Mouse (Mus musculus) liver, embryonic 15.5 days (tissue): ENCODE results near the gene Cilp. TPM values are rescaled to one million over a fixed set of nuclear protein-coding genes. Genes with fewer than 3 reads are reported as not detected.

Experiments used
- ATAC-seq: fragments of 200-750 bp; cut with Nextera tagmentation; 2 replicates; pipeline ENCODE4 v1.8.0; 2017; ENCODE audit warnings: moderate number of reproducible peaks, mild to moderate bottlenecking, moderate library complexity; ENCODE audit not compliant: insufficient read depth
- H3K27ac ChIP-seq: fragments of 300-500 bp; sonication (generic); replicated peaks from 2 replicates; pipeline ENCODE4 v1.5.1; 2015; ENCODE audit warnings: mild to moderate bottlenecking, inconsistent platforms
- H3K27me3 ChIP-seq: fragments of 300-500 bp; sonication (generic); 2 replicates; pipeline ENCODE4 v1.6.1; 2015; ENCODE audit warnings: mild to moderate bottlenecking, inconsistent platforms
- H3K36me3 ChIP-seq: fragments of 300-500 bp; sonication (generic); replicated peaks from 2 replicates; pipeline ENCODE4 v1.6.1; 2015; ENCODE audit warnings: moderate library complexity, mild to moderate bottlenecking, inconsistent platforms
- H3K4me1 ChIP-seq: fragments of 300-500 bp; sonication (generic); replicated peaks from 2 replicates; pipeline ENCODE4 v1.6.1; 2015; ENCODE audit warnings: inconsistent platforms
- H3K4me2 ChIP-seq: fragments of 300-500 bp; sonication (generic); 2 replicates; pipeline ENCODE4 v1.6.1; 2015; ENCODE audit warnings: moderate library complexity, mild to moderate bottlenecking, inconsistent platforms
- H3K4me3 ChIP-seq: fragments of 300-500 bp; sonication (generic); replicated peaks from 2 replicates; pipeline ENCODE4 v1.5.1; 2015; ENCODE audit warnings: mild to moderate bottlenecking, inconsistent platforms
- H3K9ac ChIP-seq: fragments of 300-500 bp; sonication (generic); 2 replicates; pipeline ENCODE4 v1.6.1; 2015; ENCODE audit warnings: moderate library complexity, mild to moderate bottlenecking, inconsistent platforms
- H3K9me3 ChIP-seq: fragments of 300-500 bp; sonication (generic); replicated peaks from 2 replicates; pipeline ENCODE4 v1.6.1; 2016; ENCODE audit warnings: inconsistent platforms
- WGBS: fragments of 180-500 bp; shearing (Covaris S2); methylation state at CpG from one replicate; pipeline ENCODE4 v1.1.7; 2015; ENCODE audit warnings: mixed read lengths; ENCODE audit not compliant: insufficient replicate concordance; 5-methylcytosine and 5-hydroxymethylcytosine counted together
- polyA plus RNA-seq: library from polyadenylated mRNA; unstranded; fragments of >200 nt; fragmentation: Nextera tagmentation; extraction: Ambion mirVana; gene quantifications from 2 replicates; pipeline ENCODE4 v1.2.1, GENCODE M21; 2015

Gene Cilp
- polyA plus RNA-seq, 1 experiment from 2014 or later: 0.17 TPM

DNA sequence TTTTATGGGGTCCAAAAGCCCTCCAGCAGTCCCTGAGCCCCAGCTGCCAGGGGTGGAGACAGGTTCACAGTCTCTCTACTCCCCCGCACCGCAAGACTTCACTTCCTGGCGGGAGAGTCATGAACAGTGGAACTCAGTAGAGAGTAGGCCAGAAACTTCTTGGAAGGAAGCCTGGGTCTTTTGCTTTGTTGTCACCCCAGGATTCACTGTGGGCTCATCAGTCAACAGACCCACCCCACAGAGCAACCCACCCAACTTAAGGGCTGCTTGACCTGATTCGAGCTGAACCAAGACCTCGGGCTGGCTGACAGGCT lies 16.6 kb upstream of the Cilp start:
- Histone ChIP-seq H3K9ac (no peak overlapping the region), H3K27me3 (no peaks in the 10 kb centered on the region), H3K4me3 (no peak overlapping the region), H3K4me2 (no peak overlapping the region), H3K27ac (no peak overlapping the region), H3K4me1 (peaks cover 8% of the 10 kb centered on the region; the same call in 1 of the 2 replicates), H3K36me3 (no peaks in the 10 kb centered on the region), H3K9me3 (no peaks in the 10 kb centered on the region)
- 73% methylated on average over 5 of the region's 5 CpGs for WGBS
- ATAC-seq: no peak

DNA sequence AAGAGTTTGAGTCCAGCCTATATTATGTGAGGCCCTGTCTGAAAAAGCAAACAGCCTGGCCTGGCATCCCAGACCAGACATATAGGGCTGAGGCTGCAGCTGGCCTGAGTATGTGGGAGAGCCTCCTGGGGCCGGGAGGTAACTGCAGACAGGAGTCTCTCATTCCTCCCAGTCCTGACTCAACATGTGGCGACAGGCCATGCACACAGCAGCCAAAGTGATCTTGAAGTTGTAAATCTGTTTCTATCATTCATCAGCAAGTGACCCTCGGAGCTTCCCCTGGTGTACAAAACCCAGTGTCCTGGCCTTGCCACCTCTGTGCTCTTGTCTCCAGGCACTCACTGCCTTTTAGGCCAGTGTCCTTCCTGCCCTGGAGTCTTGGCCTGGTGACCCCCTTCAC lies 13.0 kb upstream of the Cilp start:
- Histone ChIP-seq H3K9ac (no peak overlapping the region), H3K9me3 (no peaks in the 10 kb centered on the region), H3K4me2 (no peak overlapping the region), H3K27me3 (no peaks in the 10 kb centered on the region), H3K4me3 (no peak overlapping the region), H3K4me1 (no peaks in the 10 kb centered on the region), H3K36me3 (no peaks in the 10 kb centered on the region), H3K27ac (no peak overlapping the region)
- 65% methylated on average over 3 of the region's 3 CpGs for WGBS
- no peak for ATAC-seq

DNA sequence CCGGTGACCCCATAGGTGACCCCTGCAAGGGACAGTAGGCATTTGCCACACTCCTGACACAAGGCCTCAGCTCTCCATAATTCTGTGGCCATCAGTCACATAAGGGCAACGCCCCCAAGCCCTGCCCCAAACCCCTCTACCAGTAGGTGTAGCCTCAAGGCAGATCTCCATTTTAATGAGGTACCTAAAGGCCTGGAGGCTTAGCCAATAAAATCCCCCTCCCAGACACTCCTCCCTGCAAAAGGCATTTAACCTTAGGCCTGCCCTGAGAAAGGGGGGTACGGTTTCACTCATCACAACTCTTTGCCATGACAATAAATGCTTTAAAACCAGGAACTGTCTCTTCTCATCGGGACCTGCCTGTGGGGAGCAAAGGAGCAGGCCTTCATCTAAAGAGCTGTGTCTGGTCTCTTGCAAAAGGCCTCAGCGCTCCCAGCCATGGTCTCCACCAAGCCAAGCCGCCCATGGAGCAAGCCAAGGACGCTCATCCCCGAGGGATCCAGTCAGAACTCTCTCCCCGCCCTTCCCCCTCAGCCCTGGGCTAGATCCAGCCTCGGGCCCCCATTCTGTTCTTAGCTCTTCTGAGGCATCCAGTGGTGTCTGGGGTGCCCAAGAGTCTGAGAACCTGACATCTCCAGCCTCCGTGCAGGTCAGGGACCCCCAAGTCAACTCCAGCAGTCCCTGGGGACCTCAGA lies 8.9 kb upstream of the Cilp start:
- Histone ChIP-seq H3K27me3 (no peaks in the 10 kb centered on the region), H3K27ac (no peak overlapping the region), H3K4me2 (no peak overlapping the region), H3K9me3 (no peaks in the 10 kb centered on the region), H3K9ac (no peak overlapping the region), H3K36me3 (no peaks in the 10 kb centered on the region), H3K4me1 (no peaks in the 10 kb centered on the region), H3K4me3 (no peak overlapping the region)
- ATAC-seq: no peak
- WGBS: 63% methylated on average over 11 of the region's 11 CpGs

DNA sequence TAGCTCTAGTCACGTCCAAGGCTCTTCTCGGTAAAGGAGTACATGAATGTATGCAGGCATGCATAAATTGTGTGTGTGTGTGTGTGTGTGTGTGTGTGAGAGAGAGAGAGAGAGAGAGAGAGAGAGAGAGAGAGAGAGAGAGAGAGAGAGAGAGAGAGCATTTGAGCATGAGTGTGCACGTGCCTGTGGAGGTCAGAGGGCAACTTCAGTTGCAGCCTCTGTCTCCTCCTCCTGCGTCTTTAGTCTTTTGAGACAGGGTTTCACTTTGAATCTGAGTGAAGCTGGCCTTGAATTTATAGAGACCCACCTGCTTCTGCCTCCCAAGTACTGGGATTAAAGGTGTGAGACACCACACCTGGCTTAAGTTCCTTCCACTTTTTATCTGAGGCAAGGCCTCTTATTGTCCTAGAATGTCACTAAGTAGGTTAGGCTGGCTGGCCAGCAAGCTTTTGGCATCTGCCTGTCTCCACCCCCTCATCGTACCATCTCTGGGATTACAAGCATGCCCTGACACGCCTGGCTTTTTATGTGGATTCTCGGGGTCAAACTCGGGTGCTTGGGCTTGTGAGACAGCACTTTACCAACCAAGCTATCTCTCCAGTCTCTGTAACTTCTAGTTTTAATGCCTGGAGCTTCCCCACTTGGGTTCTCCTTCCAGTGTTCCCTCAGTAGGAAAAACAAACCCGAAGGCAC lies 7.6 kb upstream of the Cilp start:
- Histone ChIP-seq H3K4me1 (no peaks in the 10 kb centered on the region), H3K27me3 (no peaks in the 10 kb centered on the region), H3K36me3 (no peaks in the 10 kb centered on the region), H3K9ac (no peak overlapping the region), H3K9me3 (no peaks in the 10 kb centered on the region), H3K4me3 (no peak overlapping the region), H3K27ac (no peak overlapping the region), H3K4me2 (no peak overlapping the region)
- ATAC-seq: no peak
- 62% methylated on average over 9 of the region's 9 CpGs for WGBS

DNA sequence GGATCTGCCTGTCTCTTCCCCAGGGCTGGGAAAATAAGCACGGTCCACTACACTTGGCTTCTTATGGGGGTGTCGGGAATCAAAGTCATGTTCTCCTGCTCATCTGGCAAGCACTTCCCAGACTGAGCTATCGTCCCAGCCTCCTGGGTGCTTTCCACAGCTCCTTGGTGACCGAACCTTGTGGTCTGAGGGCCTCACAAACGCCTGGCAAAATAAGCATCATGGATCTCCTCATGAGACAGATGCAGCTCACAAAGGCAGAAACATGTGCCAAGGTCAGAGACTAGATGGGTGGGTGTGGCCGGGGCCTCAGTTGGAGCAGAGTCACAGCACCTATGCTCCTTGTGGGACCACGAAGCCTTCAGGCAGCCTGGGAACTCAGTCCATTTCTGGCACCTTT lies 5.6 kb upstream of the Cilp start:
- Histone ChIP-seq H3K4me1 (no peaks in the 10 kb centered on the region), H3K9ac (no peak overlapping the region), H3K4me2 (no peak overlapping the region), H3K27ac (no peak overlapping the region), H3K4me3 (no peak overlapping the region), H3K9me3 (no peaks in the 10 kb centered on the region), H3K27me3 (no peaks in the 10 kb centered on the region), H3K36me3 (no peaks in the 10 kb centered on the region)
- WGBS: 56% methylated on average over 7 of the region's 7 CpGs
- no peak for ATAC-seq

DNA sequence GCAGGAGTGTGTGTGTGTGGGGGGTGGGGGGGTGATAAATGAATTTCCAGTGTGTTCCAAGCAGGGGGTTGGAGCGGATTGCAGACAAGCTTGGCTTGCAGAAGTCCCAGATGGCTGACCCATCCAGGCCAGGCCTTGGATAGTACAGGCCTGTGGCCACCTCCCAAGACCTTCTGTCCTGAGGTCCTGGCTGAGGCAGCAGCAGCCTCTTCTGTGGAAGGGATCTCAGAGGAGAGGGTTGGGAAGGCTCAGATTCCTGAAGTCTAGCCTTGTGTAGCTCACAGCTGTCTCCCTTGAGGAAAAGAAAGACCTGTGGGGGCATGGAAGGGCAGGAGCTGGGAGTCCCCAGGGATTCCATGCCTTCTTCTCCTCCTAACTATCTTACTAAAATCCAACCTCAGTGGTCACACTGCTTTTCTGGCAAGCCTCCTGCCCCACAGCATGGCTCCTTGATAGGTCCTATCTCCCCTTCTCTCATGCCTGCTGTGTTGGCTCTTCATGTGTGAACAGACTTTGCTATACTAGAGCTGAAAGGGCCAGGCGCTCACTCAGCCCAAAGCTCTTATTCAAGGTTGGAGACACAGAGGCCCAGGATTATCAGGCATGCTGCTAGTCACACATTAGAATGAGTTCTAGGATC lies 3.3 kb upstream of the Cilp start:
- no peak overlapping the region for H3K9ac ChIP-seq
- WGBS: 56% methylated on average over 2 of the region's 2 CpGs
- ATAC-seq: no peak
- H3K4me2 ChIP-seq: no peak overlapping the region
- no peak overlapping the region for H3K27ac ChIP-seq
- H3K27me3 ChIP-seq: no peaks in the 10 kb centered on the region
- H3K36me3 ChIP-seq: no peaks in the 10 kb centered on the region
- H3K4me1 ChIP-seq: no peaks in the 10 kb centered on the region
- no peaks in the 10 kb centered on the region for H3K9me3 ChIP-seq
- H3K4me3 ChIP-seq: no peak overlapping the region

DNA sequence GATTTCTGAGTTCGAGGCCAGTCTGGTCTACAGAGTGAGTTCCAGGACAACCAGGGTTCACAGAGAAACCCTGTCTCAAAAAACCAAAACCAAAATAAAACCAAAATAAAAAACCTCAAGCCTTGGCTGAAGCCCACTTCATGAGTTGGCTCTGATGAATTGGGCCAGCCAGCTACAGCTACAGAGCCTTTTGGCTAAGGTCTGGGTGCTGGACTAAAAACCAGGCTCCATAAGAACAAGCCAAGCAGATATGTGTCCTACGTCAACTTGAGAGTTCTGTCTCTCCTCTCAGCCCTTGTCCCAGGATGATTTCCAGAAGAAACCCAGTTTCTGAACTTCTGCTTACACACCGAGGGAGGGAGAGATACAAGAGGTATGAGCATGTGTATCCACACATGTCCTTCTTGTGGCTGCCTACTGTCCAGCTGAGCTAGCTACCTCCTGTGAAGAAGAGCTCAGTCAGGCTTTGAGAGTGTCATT lies 2.3 kb upstream of the Cilp start:
- ATAC-seq: no peak
- Histone ChIP-seq H3K27me3 (peaks cover 4% of the 10 kb centered on the region), H3K4me3 (no peak overlapping the region), H3K27ac (no peak overlapping the region), H3K4me1 (no peaks in the 10 kb centered on the region), H3K9me3 (no peaks in the 10 kb centered on the region), H3K36me3 (no peaks in the 10 kb centered on the region), H3K4me2 (no peak overlapping the region), H3K9ac (no peak overlapping the region)
- WGBS: 69% methylated on average over 3 of the region's 3 CpGs

DNA sequence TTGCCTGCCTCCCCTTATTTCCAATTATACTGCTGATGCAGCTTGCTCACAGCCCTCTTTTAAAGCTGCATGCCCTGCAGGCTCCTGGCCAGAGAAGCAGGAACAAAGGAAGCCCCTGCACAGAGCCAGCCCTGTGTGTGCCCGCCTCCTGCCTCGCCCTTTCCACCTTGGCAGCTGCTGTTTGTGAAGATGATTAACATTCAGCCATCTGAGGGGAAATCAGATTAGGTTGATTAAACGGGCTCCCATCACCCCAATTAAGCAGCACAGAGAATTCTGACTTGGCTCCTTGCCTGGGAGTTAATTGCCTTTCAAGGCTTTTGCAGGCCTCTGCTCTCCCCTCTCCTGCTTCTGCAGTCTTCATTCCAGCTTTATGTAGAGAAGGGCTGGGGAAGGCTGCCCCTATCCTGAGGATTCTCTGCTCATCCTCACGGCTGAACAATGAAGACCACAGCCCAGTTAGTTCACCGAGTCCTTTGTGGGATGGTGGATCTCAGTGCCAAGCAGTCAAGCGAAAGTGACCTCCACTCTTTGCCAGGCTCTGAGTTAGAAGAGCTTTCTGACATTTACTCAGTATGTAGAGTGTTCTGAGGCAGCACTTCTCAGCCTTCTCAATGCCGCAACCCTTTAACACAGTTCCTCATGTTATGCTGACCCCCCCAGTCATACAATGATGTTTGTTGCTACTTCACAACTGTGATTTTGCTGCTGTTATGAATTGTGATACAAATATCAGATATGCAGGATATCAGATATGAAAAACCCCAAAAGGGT lies 2.9 kb downstream of the Cilp start:
- no peaks in the 10 kb centered on the region for H3K36me3 ChIP-seq
- H3K4me2 ChIP-seq: no peak overlapping the region
- H3K4me1 ChIP-seq: no peaks in the 10 kb centered on the region
- no peak overlapping the region for H3K9ac ChIP-seq
- 46% methylated on average over 7 of the region's 7 CpGs for WGBS
- H3K9me3 ChIP-seq: no peaks in the 10 kb centered on the region
- peaks cover 9% of the 10 kb centered on the region for H3K27me3 ChIP-seq
- H3K4me3 ChIP-seq: no peak overlapping the region
- ATAC-seq: no peak
- no peak overlapping the region for H3K27ac ChIP-seq

DNA sequence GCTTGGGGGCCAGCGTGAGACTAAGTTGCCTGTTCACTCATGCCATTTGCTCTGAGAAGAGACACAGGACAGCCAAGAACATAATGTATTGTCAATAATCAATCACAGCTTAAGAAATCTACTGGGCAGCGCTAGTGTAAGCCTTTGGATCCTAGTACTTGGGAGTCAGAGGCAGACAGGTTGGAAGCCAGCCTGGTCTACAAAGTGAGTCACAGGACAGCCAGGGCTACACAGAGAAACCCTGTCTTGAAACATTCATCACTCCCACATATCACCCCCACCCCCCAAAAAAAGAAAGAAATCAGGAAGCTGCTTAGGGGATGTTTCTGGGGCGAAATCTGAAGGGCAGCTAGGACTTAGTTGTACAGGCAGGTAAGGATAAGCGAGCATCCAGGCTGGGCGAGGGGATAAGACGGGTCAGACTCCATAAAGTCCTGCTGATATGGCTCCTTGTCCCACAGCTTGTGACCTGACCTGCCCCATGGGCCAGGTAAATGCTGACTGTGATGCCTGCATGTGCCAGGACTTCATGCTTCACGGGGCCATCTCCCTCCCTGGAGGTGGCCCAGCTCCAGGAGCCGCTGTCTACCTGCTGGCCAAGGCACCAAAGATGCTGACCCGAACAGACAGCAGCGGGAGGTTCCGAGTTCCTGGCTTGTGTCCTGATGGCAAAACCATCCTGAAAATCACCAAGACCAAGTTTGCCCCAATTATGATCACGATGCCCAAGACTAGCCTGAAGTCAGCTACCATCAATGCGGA lies 8.2 kb downstream of the Cilp start:
- H3K36me3 ChIP-seq: no peaks in the 10 kb centered on the region
- H3K27ac ChIP-seq: no peak overlapping the region
- H3K4me1 ChIP-seq: no peaks in the 10 kb centered on the region
- no peak overlapping the region for H3K4me2 ChIP-seq
- H3K9me3 ChIP-seq: no peaks in the 10 kb centered on the region
- no peak overlapping the region for H3K9ac ChIP-seq
- 63% methylated on average over 13 of the region's 13 CpGs for WGBS
- H3K4me3 ChIP-seq: no peak overlapping the region
- 0 out of 2 replicates have a peak, but pooled peaks cover 4% of the 10 kb centered on the region for H3K27me3 ChIP-seq
- ATAC-seq: no peak

DNA sequence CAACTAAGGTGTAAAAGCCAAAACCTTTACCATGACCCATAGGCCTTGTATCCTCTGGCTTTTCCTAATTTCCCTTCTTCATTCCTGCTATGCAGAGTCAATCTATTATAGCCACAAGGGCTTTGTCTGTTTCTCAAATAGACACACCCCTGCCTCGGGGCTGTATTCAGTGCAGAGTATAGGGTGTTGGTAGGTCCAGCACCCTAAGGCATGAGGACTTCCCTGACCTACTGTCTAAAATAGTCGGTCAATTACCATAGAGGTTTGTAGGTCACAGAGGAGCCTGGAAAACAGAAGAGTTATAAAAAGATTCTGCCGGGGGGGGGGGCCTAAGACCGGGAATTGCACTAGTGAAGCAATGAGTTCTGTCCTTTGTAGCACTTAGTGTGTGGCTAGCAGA lies 8.9 kb downstream of the Cilp start:
- Histone ChIP-seq H3K36me3 (no peaks in the 10 kb centered on the region), H3K9me3 (no peaks in the 10 kb centered on the region), H3K4me3 (no peak overlapping the region), H3K4me1 (no peaks in the 10 kb centered on the region), H3K27ac (no peak overlapping the region), H3K4me2 (no peak overlapping the region), H3K27me3 (0 out of 2 replicates have a peak, but pooled peaks cover 4% of the 10 kb centered on the region), H3K9ac (no peak overlapping the region)
- no peak for ATAC-seq
- 67% methylated on average over 4 of the region's 4 CpGs for WGBS
